Mouse (Mus musculus) midbrain, embryonic 16.5 days (tissue): ENCODE measurements around the gene Abcc3. TPM values are rescaled to one million over a fixed set of nuclear protein-coding genes. Genes with fewer than 3 reads are reported as not detected.
A peak's percentile ranks its signal among the peaks of the same experiment; 100 is the strongest.

Source experiments
- ATAC-seq: fragments of 200-750 bp; cut with Nextera tagmentation; 2 replicates; pipeline ENCODE4 v1.8.0; 2017; ENCODE audit warnings: moderate TSS enrichment
- H3K27ac ChIP-seq: fragments of 300-500 bp; sonication (generic); 2 replicates; pipeline ENCODE4 v1.5.1; 2014; ENCODE audit warnings: mild to moderate bottlenecking, low read length, mixed read lengths
- H3K27me3 ChIP-seq: fragments of 300-500 bp; sonication (generic); 2 replicates; pipeline ENCODE4 v1.6.1; 2014; ENCODE audit warnings: low read depth, low read length, mixed read lengths; ENCODE audit not compliant: control insufficient read depth, insufficient read depth
- H3K36me3 ChIP-seq: fragments of 300-500 bp; sonication (generic); 2 replicates; pipeline ENCODE4 v1.6.1; 2014; ENCODE audit warnings: mild to moderate bottlenecking, low read length, moderate library complexity, mixed read lengths; ENCODE audit not compliant: control insufficient read depth, insufficient read depth
- H3K4me1 ChIP-seq: fragments of 300-500 bp; sonication (generic); 2 replicates; pipeline ENCODE4 v1.6.1; 2014; ENCODE audit warnings: mild to moderate bottlenecking, low read length, mixed read lengths; ENCODE audit not compliant: control insufficient read depth, insufficient read depth
- H3K4me2 ChIP-seq: fragments of 300-500 bp; sonication (generic); 2 replicates; pipeline ENCODE4 v1.6.1; 2014; ENCODE audit warnings: mild to moderate bottlenecking, low read length, mixed read lengths
- H3K4me3 ChIP-seq: fragments of 300-500 bp; sonication (generic); 2 replicates; pipeline ENCODE4 v1.5.1; 2014; ENCODE audit warnings: low read depth, mild to moderate bottlenecking, low read length, moderate library complexity, mixed read lengths
- H3K9ac ChIP-seq: fragments of 300-500 bp; sonication (generic); 2 replicates; pipeline ENCODE4 v1.6.1; 2014; ENCODE audit warnings: low read depth, low read length, mixed read lengths
- H3K9me3 ChIP-seq: fragments of 300-500 bp; sonication (generic); replicated peaks from 2 replicates; pipeline ENCODE4 v1.6.1; 2014; ENCODE audit warnings: mild to moderate bottlenecking, low read length, mixed read lengths; ENCODE audit not compliant: control insufficient read depth, poor library complexity, severe bottlenecking
- WGBS: fragments of 180-500 bp; shearing (Covaris S2); extraction: QIAGEN DNeasy Blood & Tissue Kit; methylation state at CpG from one replicate; pipeline ENCODE4 v1.1.7; 2014; 5-methylcytosine and 5-hydroxymethylcytosine counted together
- polyA plus RNA-seq: library from polyadenylated mRNA; unstranded; fragments of >200 nt; fragmentation: Nextera tagmentation; extraction: Ambion mirVana; gene quantifications from 2 replicates; pipeline ENCODE4 v1.2.1, GENCODE M21; 2015

Abcc3 gene
- polyA plus RNA-seq, 1 experiment from 2014 or later = 0.57 TPM

DNA sequence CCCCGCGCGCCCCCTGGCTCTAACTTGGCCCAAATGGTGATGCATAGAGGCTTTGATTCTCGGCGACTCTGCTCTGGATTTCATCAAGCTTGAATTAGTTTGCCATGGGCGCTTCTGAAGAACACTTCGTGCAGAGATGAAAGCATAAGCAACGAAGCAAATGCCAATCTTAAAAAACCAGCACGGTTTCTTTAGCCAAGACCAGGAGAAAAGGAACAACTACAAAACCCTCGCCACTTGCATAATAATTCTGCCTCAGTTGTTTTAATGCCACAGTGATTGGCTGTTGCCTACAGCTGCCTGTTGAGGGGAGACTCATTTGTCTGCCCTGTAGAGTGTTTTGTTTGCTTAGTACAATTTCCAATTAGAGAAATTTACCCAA is 64.2 kb downstream of the Abcc3 start:
- WGBS = under 1% methylated on average over 10 of the region's 10 CpGs
- no peak; the same call in 1 of the 2 replicates for ATAC-seq
- H3K4me2 ChIP-seq = peak overlapping the region; percentile 82
- peak overlapping the region; percentile 97 for H3K9ac ChIP-seq
- peak overlapping the region; percentile 99 for H3K27ac ChIP-seq
- peaks cover 29% of the 10 kb centered on the region for H3K4me1 ChIP-seq
- H3K36me3 ChIP-seq = no peaks in the 10 kb centered on the region
- no peaks in the 10 kb centered on the region for H3K9me3 ChIP-seq
- peak overlapping the region; percentile 85 for H3K4me3 ChIP-seq
- H3K27me3 ChIP-seq = no peaks in the 10 kb centered on the region

- H3K27ac ChIP-seq = peak within 1 kb of the TSS; percentile 99
- H3K4me2 ChIP-seq = peak within 1 kb of the TSS; percentile 82
- no peaks in the 10 kb centered on the region for H3K27me3 ChIP-seq
- H3K9me3 ChIP-seq = no peaks in the 10 kb centered on the region
- peak within 1 kb of the TSS; percentile 97 for H3K9ac ChIP-seq
- no peaks in the 10 kb centered on the region for H3K36me3 ChIP-seq
- peaks cover 29% of the 10 kb centered on the region for H3K4me1 ChIP-seq
- ATAC-seq = peak; percentile 87
- WGBS = under 1% methylated on average over 66 of the region's 78 CpGs
- peak within 1 kb of the TSS; percentile 85 for H3K4me3 ChIP-seq
Observed at GRCm38 (mm10) chr11:94327693-94328643, 64.8 kb downstream of the Abcc3 start, which contains the start of gene Ankrd40. TSS of gene Ankrd40 (plus strand) at chr11:94328001.

GRCm38 (mm10) chr11:94326961-94327411 is 65.8 kb downstream of the Abcc3 start:
- H3K9ac ChIP-seq = peak overlapping the region; percentile 23
- H3K4me3 ChIP-seq = peak overlapping the region; percentile 85
- ATAC-seq = peak; percentile 79
- no peaks in the 10 kb centered on the region for H3K27me3 ChIP-seq
- 3% methylated on average over 10 of the region's 10 CpGs for WGBS
- peak overlapping the region; percentile 99 for H3K27ac ChIP-seq
- H3K9me3 ChIP-seq = no peaks in the 10 kb centered on the region
- peak overlapping the region; percentile 82 for H3K4me2 ChIP-seq
- no peaks in the 10 kb centered on the region for H3K36me3 ChIP-seq
- H3K4me1 ChIP-seq = peaks cover 33% of the 10 kb centered on the region

DNA sequence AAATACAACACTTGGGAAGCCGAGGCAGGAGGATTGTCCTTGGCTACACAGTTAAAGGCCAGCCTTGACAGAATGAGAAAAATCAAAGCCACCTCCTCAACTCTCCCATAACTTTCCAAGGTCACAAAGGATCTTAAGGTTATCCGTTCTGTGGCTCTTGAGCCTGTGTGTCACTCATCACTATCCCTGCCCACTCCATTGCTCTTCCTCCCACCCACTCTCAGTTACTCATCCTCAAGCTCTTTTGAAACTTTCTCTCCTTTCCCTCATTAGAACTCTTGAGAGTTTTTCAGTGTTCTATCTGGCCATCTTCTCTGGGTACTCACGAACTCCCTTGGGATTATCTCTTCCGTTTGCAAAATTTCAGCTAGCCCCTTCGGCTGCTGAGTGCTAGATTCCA is 68.2 kb downstream of the Abcc3 start:
- WGBS = 89% methylated on average over 5 of the region's 5 CpGs

GRCm38 (mm10) chr11:94323271-94323925 is 69.4 kb downstream of the Abcc3 start:
- H3K4me2 ChIP-seq = no peak overlapping the region
- WGBS = 48% methylated on average over 5 of the region's 5 CpGs
- no peak overlapping the region for H3K9ac ChIP-seq
- peaks cover 29% of the 10 kb centered on the region for H3K4me1 ChIP-seq
- H3K27me3 ChIP-seq = no peaks in the 10 kb centered on the region
- H3K36me3 ChIP-seq = no peaks in the 10 kb centered on the region
- H3K27ac ChIP-seq = no peak overlapping the region
- no peak overlapping the region for H3K4me3 ChIP-seq
- no peak for ATAC-seq
- no peaks in the 10 kb centered on the region for H3K9me3 ChIP-seq

More for the DNA sequence above, 68.2 kb downstream of the Abcc3 start:
- Histone ChIP-seq H3K9ac (no peak overlapping the region), H3K4me2 (no peak overlapping the region), H3K9me3 (no peaks in the 10 kb centered on the region), H3K36me3 (no peaks in the 10 kb centered on the region), H3K4me3 (no peak overlapping the region), H3K27me3 (no peaks in the 10 kb centered on the region), H3K27ac (no peak overlapping the region), H3K4me1 (peaks cover 31% of the 10 kb centered on the region)
- ATAC-seq = no peak

DNA sequence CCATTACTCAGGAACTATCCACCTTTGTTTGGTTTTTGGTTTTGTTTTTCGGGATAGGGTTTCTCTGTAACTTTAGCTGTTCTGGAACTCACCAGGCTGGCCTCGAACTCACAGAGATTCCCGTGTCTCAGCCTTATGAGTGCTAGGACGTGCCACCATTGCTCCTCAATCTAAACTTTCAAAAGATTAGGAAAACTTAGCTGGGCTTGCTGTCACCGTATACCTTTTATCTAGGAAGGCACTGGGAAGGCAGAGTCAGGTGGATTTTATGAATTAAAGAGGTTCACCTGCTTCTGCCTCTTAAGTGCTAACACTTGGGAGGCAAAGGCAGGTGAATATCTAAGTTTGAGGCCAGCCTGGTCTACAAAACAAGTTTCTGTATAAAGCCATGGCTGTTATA is 70.2 kb downstream of the Abcc3 start:
- Histone ChIP-seq H3K4me1 (peaks cover 31% of the 10 kb centered on the region), H3K9ac (peak overlapping the region; percentile 98; the same call in 1 of the 2 replicates), H3K4me2 (peak overlapping the region; percentile 54), H3K27me3 (no peaks in the 10 kb centered on the region), H3K27ac (peak overlapping the region; percentile 98), H3K36me3 (no peaks in the 10 kb centered on the region), H3K9me3 (no peaks in the 10 kb centered on the region), H3K4me3 (peak overlapping the region; percentile 92)
- 38% methylated on average over 5 of the region's 5 CpGs for WGBS
- no peak for ATAC-seq

- peak within 1 kb of the TSS; percentile 92 for H3K4me3 ChIP-seq
- H3K4me2 ChIP-seq = peak within 1 kb of the TSS; percentile 68
- ATAC-seq = peak; percentile 93
- H3K9ac ChIP-seq = peak within 1 kb of the TSS; percentile 98
- no peaks in the 10 kb centered on the region for H3K27me3 ChIP-seq
- H3K4me1 ChIP-seq = peaks cover 35% of the 10 kb centered on the region
- no peaks in the 10 kb centered on the region for H3K36me3 ChIP-seq
- WGBS = under 1% methylated on average over 35 of the region's 36 CpGs
- peak within 1 kb of the TSS; percentile 98 for H3K27ac ChIP-seq
- H3K9me3 ChIP-seq = no peaks in the 10 kb centered on the region
Observed at GRCm38 (mm10) chr11:94321931-94322400, 70.8 kb downstream of the Abcc3 start, which contains the start of gene Luc7l3. TSS of gene Luc7l3 (minus strand) at chr11:94321988.

DNA sequence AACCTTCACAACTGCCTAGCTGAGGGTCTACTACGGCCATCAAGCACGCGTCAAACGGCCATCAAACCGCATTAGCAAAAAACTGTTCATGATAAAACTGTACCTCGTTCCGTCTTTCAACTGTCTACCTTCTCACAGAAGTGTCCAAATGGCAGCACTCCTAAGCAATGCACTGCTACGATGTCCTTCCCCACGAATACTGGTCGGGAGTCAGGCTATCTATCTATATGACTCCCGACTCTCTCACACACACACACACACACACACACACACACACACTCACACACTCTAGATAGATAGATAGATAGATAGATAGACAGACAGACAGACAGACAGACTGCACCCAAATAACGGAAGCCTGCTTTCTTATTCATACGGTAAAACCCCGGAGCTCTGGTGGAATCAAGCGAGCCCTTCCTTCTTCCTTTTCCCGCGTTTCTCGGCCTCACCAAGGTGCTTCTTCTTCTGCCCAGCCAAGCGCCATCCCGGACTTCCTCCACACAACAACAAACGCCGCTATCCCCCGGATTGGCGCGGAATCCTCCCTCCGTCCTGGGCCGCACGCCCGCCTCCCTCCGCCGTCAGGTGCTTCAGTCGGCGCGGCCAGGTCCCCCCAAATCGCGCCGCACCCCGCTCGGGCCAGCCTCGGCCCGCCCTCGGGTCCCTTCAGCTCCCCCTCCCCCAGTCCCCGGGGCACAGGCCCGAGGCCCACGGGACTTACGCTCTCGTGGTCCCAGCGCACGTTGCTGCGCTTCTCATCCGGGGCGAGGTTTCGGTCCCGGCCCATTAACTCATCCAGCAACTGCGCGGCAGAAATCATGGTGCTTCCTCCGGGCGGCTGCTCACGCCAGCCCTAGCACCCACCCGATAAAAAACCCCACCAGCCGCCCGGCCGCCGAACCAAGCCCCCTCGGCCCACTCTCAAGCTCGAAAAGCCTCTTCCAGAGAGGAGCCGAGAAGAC is 71.5 kb downstream of the Abcc3 start:
- Histone ChIP-seq H3K36me3 (no peaks in the 10 kb centered on the region), H3K9me3 (no peaks in the 10 kb centered on the region), H3K4me2 (peak overlapping the region; percentile 68), H3K4me3 (peak overlapping the region; percentile 92), H3K27me3 (no peaks in the 10 kb centered on the region), H3K4me1 (peaks cover 35% of the 10 kb centered on the region), H3K9ac (peak overlapping the region; percentile 98), H3K27ac (peak overlapping the region; percentile 98)
- WGBS = under 1% methylated on average over 66 of the region's 67 CpGs
- peak; percentile 76 for ATAC-seq
